ENCODE assay signal across 8 mouse cellular contexts in the genomic region with DNA sequence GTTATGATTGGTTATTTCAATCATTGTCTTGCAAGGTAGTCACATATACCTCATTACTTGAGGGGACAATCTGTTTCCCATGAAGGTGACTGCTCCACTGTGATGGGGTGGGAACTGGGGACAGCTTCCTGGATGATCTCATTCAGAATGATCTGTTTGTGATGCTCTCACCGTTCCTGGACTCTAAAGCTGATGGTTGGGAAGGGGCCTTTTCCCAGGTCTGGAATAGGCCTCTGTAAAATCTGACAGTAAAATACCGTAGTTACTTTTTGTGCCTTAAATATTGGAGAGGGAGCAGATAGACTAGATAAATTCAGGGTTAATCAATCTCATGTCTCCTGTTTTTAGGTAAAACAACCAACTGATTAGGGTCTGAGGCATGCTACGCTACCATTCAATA. TPM values are rescaled to one million over a fixed set of nuclear protein-coding genes. Genes with fewer than 3 reads are reported as not detected.
DNase-seq lines count a peak whose midpoint lies in the region; ATAC-seq and TF ChIP-seq lines count a peak whose summit lies in the region.

A gene (minus strand): TSS at position 101 of the 400 bp plus-strand sequence.

- ATAC-seq in heart, embryonic 12.5 days (ENCODE audit: insufficient number of reproducible peaks, low FRiP score), result no peak
- no peak for ATAC-seq in monocyte, adult 5-6 weeks (replicated peaks; ENCODE audit: insufficient number of reproducible peaks, low FRiP score, low TSS enrichment, poor library complexity, severe bottlenecking)

- peak within 1 kb of the TSS; percentile 55; the same call in 1 of the 2 replicates for H3K4me3 ChIP-seq in liver, adult 2 months (ENCODE audit: insufficient read depth, low read depth, low read length)
- H3K4me3 ChIP-seq in embryonic facial prominence, embryonic 10.5 days, result peak within 1 kb of the TSS; percentile 91
- H3K4me3 ChIP-seq in heart, embryonic 12.5 days, result peak within 1 kb of the TSS; percentile 80; the same call in 1 of the 2 replicates

- H3K36me3 ChIP-seq in liver, adult 2 months (ENCODE audit: control insufficient read depth, insufficient read depth, low read length), result no peaks in the 10 kb centered on the region
- H3K36me3 ChIP-seq in embryonic facial prominence, embryonic 10.5 days (replicated peaks), result peaks cover 16% of the 10 kb centered on the region
- H3K36me3 ChIP-seq in heart, embryonic 12.5 days, result peaks cover 12% of the 10 kb centered on the region

- no peak for TF ChIP-seq CTCF in liver, adult 2 months (IDR thresholded peaks at IDR 0.05; ENCODE audit: low read depth, low read length)

- DNase-seq in liver, adult 2 months (ENCODE audit: extremely low read depth, low read depth, low spot score), result no peak
- no peak for DNase-seq in liver
- DNase-seq in embryonic facial prominence, embryonic 10.5 days (ENCODE audit: low spot score), result no peak
- DNase-seq in left cerebral cortex, postnatal 10 days (ENCODE audit: extremely low spot score in 1 of 2, low spot score in 2 of 2), result no peak
- DNase-seq in right cerebral cortex, postnatal 10 days (ENCODE audit: low spot score in 2 of 2), result no peak
- DNase-seq in kidney, adult 8-10 months, result no peak

- no peak within 1 kb of the TSS for H3K27ac ChIP-seq in liver, adult 2 months (replicated peaks; ENCODE audit: insufficient read depth, low read depth, low read length)
- H3K27ac ChIP-seq in embryonic facial prominence, embryonic 10.5 days (replicated peaks), result peak within 1 kb of the TSS; percentile 94; the same call in 1 of the 2 replicates
- no peak within 1 kb of the TSS for H3K27ac ChIP-seq in heart, embryonic 12.5 days (ENCODE audit: poor library complexity, severe bottlenecking)

- no peak for TF ChIP-seq POLR2A in liver, adult 2 months (IDR thresholded peaks at IDR 0.05; ENCODE audit: extremely low read depth, insufficient read depth, low read length)

- H3K79me2 ChIP-seq in liver, adult 2 months (ENCODE audit: control insufficient read depth, insufficient read depth, low read length), result peaks cover 10% of the 10 kb centered on the region; the same call in 1 of the 2 replicates

- WGBS in liver, adult 2 months, result 92% methylated on average over 3 of the region's 3 CpGs
- 87% methylated on average over 3 of the region's 3 CpGs for WGBS in embryonic facial prominence, embryonic 10.5 days
- WGBS in heart, embryonic 12.5 days, result 85% methylated on average over 3 of the region's 3 CpGs

- intact Hi-C loops in left cerebral cortex, postnatal 10 days (cut with DNase I), result no loop called here

- peak within 1 kb of the TSS; percentile 77 for H3K4me2 ChIP-seq in heart, embryonic 12.5 days

- H3K27me3 ChIP-seq in liver, adult 2 months (ENCODE audit: control insufficient read depth, insufficient read depth, low read length), result no peaks in the 10 kb centered on the region
- no peaks in the 10 kb centered on the region for H3K27me3 ChIP-seq in embryonic facial prominence, embryonic 10.5 days (replicated peaks; ENCODE audit: low read depth, poor library complexity, severe bottlenecking)
- H3K27me3 ChIP-seq in heart, embryonic 12.5 days (replicated peaks), result no peaks in the 10 kb centered on the region

- no peaks in the 10 kb centered on the region for H3K9me3 ChIP-seq in embryonic facial prominence, embryonic 10.5 days
- no peaks in the 10 kb centered on the region for H3K9me3 ChIP-seq in heart, embryonic 12.5 days (replicated peaks)

- no peak within 1 kb of the TSS; the same call in 1 of the 2 replicates for H3K9ac ChIP-seq in liver, adult 2 months (ENCODE audit: low read depth, low read length)
- H3K9ac ChIP-seq in heart, embryonic 12.5 days, result peak within 1 kb of the TSS; percentile 47; the same call in 1 of the 2 replicates

- no peaks in the 10 kb centered on the region for H3K4me1 ChIP-seq in liver, adult 2 months (ENCODE audit: control insufficient read depth, insufficient read depth, low read length)
- H3K4me1 ChIP-seq in embryonic facial prominence, embryonic 10.5 days, result peaks cover 8% of the 10 kb centered on the region
- peaks cover 3% of the 10 kb centered on the region; the same call in 1 of the 2 replicates for H3K4me1 ChIP-seq in heart, embryonic 12.5 days (replicated peaks)

RNA-seq across cellular contexts. Expression of the gene that starts here (rescaled TPM):
- 47.1 and 53.7 TPM in 2 replicates for total RNA-seq in liver, adult 2 months (2014; rRNA removed)
- 58.1 and 66.7 TPM in 2 replicates for polyA plus RNA-seq in liver, adult 2 months (2012; rRNA removed)
- polyA plus RNA-seq in embryonic facial prominence, embryonic 10.5 days (2016; fragmentation: Nextera tagmentation; extraction: Ambion mirVana), result 46.9 and 51.0 TPM in 2 replicates
- polyA plus RNA-seq in heart, embryonic 12.5 days (2016; fragmentation: Nextera tagmentation; extraction: Ambion mirVana), result 48.1 and 51.6 TPM in 2 replicates
- total RNA-seq in left cerebral cortex, postnatal 10 days (2021), result 10 to 100 TPM; 41.0 to 44.1 TPM
- 99.7 to 169 TPM (median 157 TPM) in 3 replicates for total RNA-seq in monocyte, adult 5-6 weeks (2017)
